Comparison of ENCODE assay signal across 24 mouse cellular contexts in genomic region chr19:46900786-46901185, GRCm38 (mm10).
DNase-seq lines count a peak whose midpoint lies in the region; ATAC-seq lines count a peak whose summit lies in the region.
"Had no signal": no experiment of that assay in that cellular context is flagged by ENCODE, and none has a peak within 500 bp of the region (broad histone marks: within the 10 kb centered on the region; RNA-seq: fewer than 3 reads in every experiment).

No protein-coding gene starts in this region.

- H3K4me1 ChIP-seq in liver, embryonic 13.5 days (replicated peaks) = peaks cover 63% of the 10 kb centered on the region
- H3K4me1 ChIP-seq: embryonic facial prominence, embryonic 12.5 days; heart, embryonic 10.5 days; hindbrain, embryonic 12.5 days; limb, embryonic 15.5 days; midbrain, embryonic 13.5 days; stomach, embryonic 15.5 days had no signal

- peaks cover 6% of the 10 kb centered on the region; the same call in 1 of the 2 replicates for H3K9me3 ChIP-seq in liver, embryonic 13.5 days (replicated peaks)
- H3K9me3 ChIP-seq: limb, embryonic 15.5 days; stomach, embryonic 15.5 days had no signal

- H3K4me2 ChIP-seq in liver, embryonic 13.5 days = peak overlapping the region; percentile 30; the same call in 1 of the 2 replicates
- H3K4me2 ChIP-seq: embryonic facial prominence, embryonic 12.5 days; hindbrain, embryonic 12.5 days; limb, embryonic 15.5 days; midbrain, embryonic 13.5 days; stomach, embryonic 15.5 days had no signal

- H3K27me3 ChIP-seq in liver, embryonic 13.5 days = no peaks in the 10 kb centered on the region
- H3K27me3 ChIP-seq: embryonic facial prominence, embryonic 12.5 days; hindbrain, embryonic 12.5 days; limb, embryonic 15.5 days; midbrain, embryonic 13.5 days; stomach, embryonic 15.5 days had no signal

- WGBS in liver, embryonic 13.5 days (ENCODE audit: insufficient replicate concordance) = 22% methylated on average over 6 of the region's 6 CpGs

- H3K27ac ChIP-seq in liver, embryonic 13.5 days = peak overlapping the region; percentile 77
- H3K27ac ChIP-seq: embryonic facial prominence, embryonic 12.5 days; heart, embryonic 10.5 days; hindbrain, embryonic 12.5 days; limb, embryonic 15.5 days; midbrain, embryonic 13.5 days; stomach, embryonic 15.5 days had no signal

- DNase-seq in heart, adult 11 months = peak; percentile 79
- DNase-seq in heart, postnatal 14 days = no peak
- peak; percentile 51 for DNase-seq in c-Kit-positive CD71-positive TER-119-positive erythroid progenitor cells, embryonic 14.5 days (ENCODE audit: low spot score)
- peak; percentile 55 for DNase-seq in liver, embryonic 13.5 days
- DNase-seq in kidney, postnatal 10 days = no peak
- DNase-seq in thymus, postnatal 14 days = no peak
- no peak for DNase-seq in gastrocnemius, postnatal 10 days
- DNase-seq: cerebellum, adult 18-20 months; cerebellum, postnatal 14 days; gastrocnemius, postnatal 36 days; kidney, adult 11 months; left cerebral cortex, postnatal 4 days; lung, postnatal 10 days; thymus, adult 18-20 months; thymus, postnatal 4 days had no signal

- peaks cover 41% of the 10 kb centered on the region for H3K36me3 ChIP-seq in liver, embryonic 13.5 days

- peak overlapping the region; percentile 6; the same call in 1 of the 2 replicates for H3K9ac ChIP-seq in liver, embryonic 13.5 days
- H3K9ac ChIP-seq: embryonic facial prominence, embryonic 12.5 days; hindbrain, embryonic 12.5 days; limb, embryonic 15.5 days; midbrain, embryonic 13.5 days; stomach, embryonic 15.5 days had no signal

- intact Hi-C loops in heart, postnatal 14 days (cut with DNase I) = no loop called here

- peak; percentile 87 for ATAC-seq in liver, embryonic 13.5 days (ENCODE audit: low read depth)
- peak; percentile 83 for ATAC-seq in megakaryocyte-erythroid progenitor cell, adult 5-6 weeks (replicated peaks; ENCODE audit: low FRiP score, low TSS enrichment, poor library complexity, severe bottlenecking)
- ATAC-seq: forebrain, embryonic 14.5 days; midbrain, embryonic 13.5 days had no signal

- no peak overlapping the region for H3K4me3 ChIP-seq in liver, embryonic 13.5 days (replicated peaks)
- H3K4me3 ChIP-seq: embryonic facial prominence, embryonic 12.5 days; erythroblast, embryonic 14.5 days; heart, embryonic 10.5 days; hindbrain, embryonic 12.5 days; limb, embryonic 15.5 days; midbrain, embryonic 13.5 days; stomach, embryonic 15.5 days had no signal

Comparison
In these comparisons a context has a peak if more than half of its experiments do, and no peak if none do; other contexts are left out.
1. DNase-seq: peak in heart, adult 11 months (single experiment), c-Kit-positive CD71-positive TER-119-positive erythroid progenitor cells, embryonic 14.5 days (single experiment) and liver, embryonic 13.5 days (single experiment); none in heart, postnatal 14 days (0 of 2), kidney, postnatal 10 days (single experiment), thymus, postnatal 14 days (single experiment) and gastrocnemius, postnatal 10 days (single experiment).